ENCODE assay signal across 12 mouse cellular contexts in the genomic region with DNA sequence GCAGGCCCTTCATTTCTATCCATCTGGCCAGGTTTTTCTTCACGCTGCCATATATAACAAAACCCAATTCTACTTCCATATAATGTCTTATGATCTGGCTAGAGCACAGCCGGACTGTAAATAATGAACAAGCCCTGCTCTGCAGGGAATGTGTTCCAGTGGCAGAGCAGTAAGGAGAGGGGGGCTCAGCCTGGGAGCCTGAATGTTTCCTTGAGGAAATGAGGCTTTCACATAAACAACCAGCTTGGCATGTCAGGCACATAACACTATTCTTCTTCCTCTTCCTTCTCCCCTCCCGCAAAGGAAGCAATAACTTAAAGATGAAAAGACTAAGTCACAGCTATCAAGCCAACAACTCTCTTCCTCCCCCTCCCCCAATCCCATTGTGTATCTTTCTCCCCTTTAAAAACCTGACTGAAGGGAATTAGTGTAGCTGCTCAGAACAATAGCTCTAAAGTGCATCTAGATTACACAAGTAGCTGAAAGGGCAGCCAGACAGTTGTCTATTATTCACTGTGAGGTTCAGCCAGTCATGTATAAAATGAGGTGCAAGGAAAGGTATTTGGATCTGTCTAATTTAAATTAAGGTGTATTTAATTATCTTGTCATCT. TPM values are rescaled to one million over a fixed set of nuclear protein-coding genes. Genes with fewer than 3 reads are reported as not detected.
A peak's percentile ranks its signal among the peaks of the same experiment; 100 is the strongest.
DNase-seq lines count a peak whose midpoint lies in the region; ATAC-seq and TF ChIP-seq lines count a peak whose summit lies in the region.
"Had no signal": no experiment of that assay in that cellular context is flagged by ENCODE, and none has a peak within 500 bp of the region (broad histone marks: within the 10 kb centered on the region; RNA-seq: fewer than 3 reads in every experiment).

No protein-coding gene starts in this region.

- H3K27me3 ChIP-seq in forebrain, embryonic 15.5 days = no peaks in the 10 kb centered on the region
- no peaks in the 10 kb centered on the region for H3K27me3 ChIP-seq in forebrain, embryonic 13.5 days
- H3K27me3 ChIP-seq in spleen, adult 2 months (ENCODE audit: control insufficient read depth, insufficient read depth, low read length) = no peaks in the 10 kb centered on the region
- H3K27me3 ChIP-seq: embryonic facial prominence, embryonic 15.5 days had no signal

- DNase-seq in spleen, adult 2 months (ENCODE audit: low read depth in 1 of 2, low spot score in 2 of 2) = no peak
- DNase-seq in spleen, postnatal 36 days (ENCODE audit: low spot score in 2 of 2) = no peak
- DNase-seq in kidney, postnatal 10 days = peak; percentile 32
- DNase-seq in yolk sac, embryonic 10.5 days (ENCODE audit: low spot score) = peak; percentile 23
- no peak for DNase-seq in urinary bladder, postnatal 36 days (ENCODE audit: low spot score in 2 of 2)
- DNase-seq in frontal cortex, postnatal 14 days (ENCODE audit: low spot score in 2 of 2) = no peak
- DNase-seq: adrenal gland, adult 2 months; right cerebral cortex, postnatal 25 days had no signal

- no peak overlapping the region for H3K4me2 ChIP-seq in forebrain, embryonic 15.5 days (replicated peaks)
- H3K4me2 ChIP-seq in forebrain, embryonic 13.5 days = no peak overlapping the region
- H3K4me2 ChIP-seq: embryonic facial prominence, embryonic 15.5 days had no signal

- no peaks in the 10 kb centered on the region for H3K36me3 ChIP-seq in forebrain, embryonic 15.5 days
- 0 out of 2 replicates have a peak, but pooled peaks cover 3% of the 10 kb centered on the region for H3K36me3 ChIP-seq in forebrain, embryonic 13.5 days (ENCODE audit: poor library complexity, severe bottlenecking)
- no peaks in the 10 kb centered on the region for H3K36me3 ChIP-seq in spleen, adult 2 months (ENCODE audit: control insufficient read depth, insufficient read depth, low read length)

- WGBS in forebrain, embryonic 15.5 days = 26% methylated on average over 3 of the region's 3 CpGs
- 39% methylated on average over 3 of the region's 3 CpGs for WGBS in forebrain, embryonic 13.5 days
- 42% methylated on average over 3 of the region's 3 CpGs for WGBS in spleen, adult 2 months

- H3K9ac ChIP-seq in forebrain, embryonic 15.5 days (replicated peaks) = no peak overlapping the region
- no peak overlapping the region for H3K9ac ChIP-seq in forebrain, embryonic 13.5 days
- H3K9ac ChIP-seq: embryonic facial prominence, embryonic 15.5 days had no signal

- H3K9me3 ChIP-seq in forebrain, embryonic 15.5 days = no peaks in the 10 kb centered on the region
- no peaks in the 10 kb centered on the region for H3K9me3 ChIP-seq in forebrain, embryonic 13.5 days (replicated peaks)
- H3K9me3 ChIP-seq: embryonic facial prominence, embryonic 15.5 days had no signal

- no peak for ATAC-seq in forebrain, embryonic 15.5 days (replicated peaks)
- no peak for ATAC-seq in forebrain, embryonic 13.5 days

- H3K4me3 ChIP-seq in forebrain, embryonic 15.5 days = no peak overlapping the region
- no peak overlapping the region for H3K4me3 ChIP-seq in forebrain, embryonic 13.5 days
- no peak overlapping the region for H3K4me3 ChIP-seq in spleen, adult 2 months (ENCODE audit: extremely low read depth, insufficient read depth, insufficient read length)
- H3K4me3 ChIP-seq: embryonic facial prominence, embryonic 15.5 days had no signal

- 0 out of 2 replicates have a peak, but pooled peaks cover 7% of the 10 kb centered on the region for H3K4me1 ChIP-seq in forebrain, embryonic 15.5 days
- H3K4me1 ChIP-seq in forebrain, embryonic 13.5 days = 0 out of 2 replicates have a peak, but pooled peaks cover 9% of the 10 kb centered on the region
- H3K4me1 ChIP-seq in spleen, adult 2 months (ENCODE audit: control insufficient read depth, insufficient read depth, insufficient read length) = peaks cover 3% of the 10 kb centered on the region; the same call in 1 of the 2 replicates

- TF ChIP-seq CTCF in spleen, adult 2 months (IDR thresholded peaks at IDR 0.05; ENCODE audit: extremely low read depth, insufficient read depth, insufficient read length, insufficient replicate concordance) = no peak

- 0 out of 2 replicates have a peak overlapping the region, but pooled peaks have one; percentile 23 for H3K27ac ChIP-seq in forebrain, embryonic 15.5 days (replicated peaks)
- no peak overlapping the region for H3K27ac ChIP-seq in forebrain, embryonic 13.5 days
- H3K27ac ChIP-seq in spleen, adult 2 months (ENCODE audit: insufficient read depth, low read length) = peak overlapping the region; percentile 33; the same call in 1 of the 2 replicates
- H3K27ac ChIP-seq: embryonic facial prominence, embryonic 15.5 days had no signal

- TF ChIP-seq POLR2A in spleen, adult 2 months (IDR thresholded peaks at IDR 0.05; ENCODE audit: low read depth, low read length) = no peak

RNA-seq across cellular contexts. Expression of a gene that starts 8.9 kb away (rescaled TPM):
- polyA plus RNA-seq in forebrain, embryonic 15.5 days (2015; fragmentation: Nextera tagmentation; extraction: Ambion mirVana) = 38.6 and 43.3 TPM in 2 replicates
- 64.6 and 69.6 TPM in 2 replicates for polyA plus RNA-seq in forebrain, embryonic 13.5 days (2015; fragmentation: Nextera tagmentation; extraction: Ambion mirVana)
- polyA plus RNA-seq in spleen, adult 2 months (2012; rRNA removed) = 1.8 and 2.5 TPM in 2 replicates

RNA-seq across cellular contexts. Expression of a gene that starts 26.3 kb away (rescaled TPM):
- polyA plus RNA-seq in forebrain, embryonic 15.5 days (2015; fragmentation: Nextera tagmentation; extraction: Ambion mirVana) = not detected in 2 replicates
- polyA plus RNA-seq in forebrain, embryonic 13.5 days (2015; fragmentation: Nextera tagmentation; extraction: Ambion mirVana) = not detected in 2 replicates
- 0.05 and 0.07 TPM in 2 replicates for polyA plus RNA-seq in spleen, adult 2 months (2012; rRNA removed)
- polyA plus RNA-seq: adrenal gland, adult 2 months; heart, embryonic 14.5 days had no signal

RNA-seq across cellular contexts. Expression of a gene that starts 59.5 kb away (rescaled TPM):
- 49.6 and 56.9 TPM in 2 replicates for polyA plus RNA-seq in forebrain, embryonic 15.5 days (2015; fragmentation: Nextera tagmentation; extraction: Ambion mirVana)
- 63.4 and 66.3 TPM in 2 replicates for polyA plus RNA-seq in forebrain, embryonic 13.5 days (2015; fragmentation: Nextera tagmentation; extraction: Ambion mirVana)
- polyA plus RNA-seq in spleen, adult 2 months (2012; rRNA removed) = 21.4 and 29.2 TPM in 2 replicates

Comparison
In these comparisons a context has a peak if more than half of its experiments do, and no peak if none do; other contexts are left out.
1. DNase-seq: peak in kidney, postnatal 10 days (single experiment) and yolk sac, embryonic 10.5 days (single experiment); none in spleen, adult 2 months (0 of 2), spleen, postnatal 36 days (0 of 2), urinary bladder, postnatal 36 days (0 of 2) and frontal cortex, postnatal 14 days (0 of 2).
2. RNA of a gene that starts 8.9 kb away (polyA plus RNA-seq): 64.6 to 69.6 TPM in forebrain, embryonic 13.5 days and 38.6 to 43.3 TPM in forebrain, embryonic 15.5 days; 1.8 to 2.5 TPM in spleen, adult 2 months; every median in the first group is over 10 times any median in the second.